In genomic region chr11:116489771-116490231, GRCm38 (mm10) we compare ENCODE assay signal across 8 mouse cellular contexts. TPM values are rescaled to one million over a fixed set of nuclear protein-coding genes. Genes with fewer than 3 reads are reported as not detected.
DNase-seq lines count a peak whose midpoint lies in the region; ATAC-seq and TF ChIP-seq lines count a peak whose summit lies in the region.

No protein-coding gene starts in this region.

- 0 out of 2 replicates have a peak, but pooled peaks cover 4% of the 10 kb centered on the region for H3K27me3 ChIP-seq in forebrain, embryonic 12.5 days
- H3K27me3 ChIP-seq in liver, embryonic 13.5 days = no peaks in the 10 kb centered on the region
- no peaks in the 10 kb centered on the region for H3K27me3 ChIP-seq in stomach, postnatal 0 days (ENCODE audit: control insufficient read depth, insufficient read depth, low read length)

- peak overlapping the region; percentile 96 for H3K9ac ChIP-seq in forebrain, embryonic 12.5 days
- peak overlapping the region; percentile 93 for H3K9ac ChIP-seq in liver, embryonic 13.5 days
- peak overlapping the region; percentile 97 for H3K9ac ChIP-seq in stomach, postnatal 0 days (ENCODE audit: low read length)

- peak; percentile 67 for ATAC-seq in forebrain, embryonic 12.5 days (ENCODE audit: low FRiP score)
- ATAC-seq in liver, embryonic 13.5 days (ENCODE audit: low read depth) = peak; percentile 35
- ATAC-seq in stomach, postnatal 0 days (ENCODE audit: low FRiP score, low TSS enrichment) = peak; percentile 33

- no peak for DNase-seq in layer of hippocampus, adult 2 months (ENCODE audit: low spot score in 2 of 2)
- no peak for DNase-seq in layer of hippocampus, postnatal 36 days
- peak; percentile 2 for DNase-seq in T-cell, adult 2 months (ENCODE audit: low spot score)
- DNase-seq in liver, embryonic 13.5 days = peak; percentile 26
- no peak for DNase-seq in stomach, postnatal 0 days (ENCODE audit: low spot score)
- DNase-seq in layer of hippocampus, postnatal 14 days (ENCODE audit: low spot score in 2 of 2) = no peak
- no peak for DNase-seq in layer of hippocampus, postnatal 10 days (ENCODE audit: low spot score in 2 of 2)

- TF ChIP-seq EP300 in stomach, postnatal 0 days (optimal IDR thresholded peaks at IDR 0.05) = peak; percentile 5

- no peak for TF ChIP-seq CTCF in layer of hippocampus, adult 2 months (conservative IDR thresholded peaks at IDR 0.05)
- TF ChIP-seq CTCF in stomach, postnatal 0 days (IDR thresholded peaks at IDR 0.05; ENCODE audit: low read depth) = no peak

- H3K4me3 ChIP-seq in layer of hippocampus, adult 2 months = peak overlapping the region; percentile 94
- H3K4me3 ChIP-seq in forebrain, embryonic 12.5 days (replicated peaks) = peak overlapping the region; percentile 99
- H3K4me3 ChIP-seq in liver, embryonic 13.5 days (replicated peaks) = peak overlapping the region; percentile 95
- H3K4me3 ChIP-seq in stomach, postnatal 0 days (ENCODE audit: low read depth, low read length) = peak overlapping the region; percentile 98

- peak overlapping the region; percentile 75 for H3K4me2 ChIP-seq in forebrain, embryonic 12.5 days
- H3K4me2 ChIP-seq in liver, embryonic 13.5 days = peak overlapping the region; percentile 97
- peak overlapping the region; percentile 78 for H3K4me2 ChIP-seq in stomach, postnatal 0 days (replicated peaks; ENCODE audit: low read depth)

- peak overlapping the region; percentile 98 for H3K27ac ChIP-seq in layer of hippocampus, adult 2 months
- H3K27ac ChIP-seq in forebrain, embryonic 12.5 days = peak overlapping the region; percentile 95
- H3K27ac ChIP-seq in liver, embryonic 13.5 days = peak overlapping the region; percentile 78
- H3K27ac ChIP-seq in stomach, postnatal 0 days (replicated peaks) = peak overlapping the region; percentile 94

- H3K4me1 ChIP-seq in forebrain, embryonic 12.5 days = peaks cover 15% of the 10 kb centered on the region
- H3K4me1 ChIP-seq in liver, embryonic 13.5 days (replicated peaks) = peaks cover 35% of the 10 kb centered on the region
- peaks cover 3% of the 10 kb centered on the region; the same call in 1 of the 2 replicates for H3K4me1 ChIP-seq in stomach, postnatal 0 days (replicated peaks; ENCODE audit: control insufficient read depth, insufficient read depth)

- peaks cover 31% of the 10 kb centered on the region for H3K36me3 ChIP-seq in forebrain, embryonic 12.5 days (replicated peaks)
- peaks cover 34% of the 10 kb centered on the region for H3K36me3 ChIP-seq in liver, embryonic 13.5 days
- peaks cover 8% of the 10 kb centered on the region for H3K36me3 ChIP-seq in stomach, postnatal 0 days (ENCODE audit: control insufficient read depth, insufficient read depth, low read length)

- 0% methylated on average over 39 of the region's 39 CpGs for WGBS in forebrain, embryonic 12.5 days
- WGBS in liver, embryonic 13.5 days (ENCODE audit: insufficient replicate concordance) = under 1% methylated on average over 39 of the region's 39 CpGs
- WGBS in stomach, postnatal 0 days = under 1% methylated on average over 39 of the region's 39 CpGs

- no peaks in the 10 kb centered on the region for H3K9me3 ChIP-seq in forebrain, embryonic 12.5 days
- H3K9me3 ChIP-seq in liver, embryonic 13.5 days (replicated peaks) = no peaks in the 10 kb centered on the region
- no peaks in the 10 kb centered on the region for H3K9me3 ChIP-seq in stomach, postnatal 0 days (ENCODE audit: control insufficient read depth, low read length)

RNA-seq across cellular contexts. Expression of gene Prpsap1, which starts 4.2 kb away (rescaled TPM):
- 10 to 100 TPM; 84.2 to 98.5 TPM for total RNA-seq in layer of hippocampus, adult 2 months (2021)
- total RNA-seq in layer of hippocampus, postnatal 36 days (2021) = 10 to 100 TPM; 93.0 to 93.3 TPM
- polyA plus RNA-seq in forebrain, embryonic 12.5 days (2016; fragmentation: Nextera tagmentation; extraction: Ambion mirVana) = 174 and 176 TPM in 2 replicates
- 59.3 and 62.7 TPM in 2 replicates for polyA plus RNA-seq in liver, embryonic 13.5 days (2015; fragmentation: Nextera tagmentation; extraction: Ambion mirVana)
- polyA plus RNA-seq in stomach, postnatal 0 days (2015; fragmentation: Nextera tagmentation; extraction: Ambion mirVana) = 94.0 and 97.1 TPM in 2 replicates
- total RNA-seq in layer of hippocampus, postnatal 14 days (2021) = 10 to 100 TPM; 86.1 to 90.6 TPM
- total RNA-seq in layer of hippocampus, postnatal 10 days (2021) = 10 to 100 TPM; 89.8 to 90.7 TPM

RNA-seq across cellular contexts. Expression of gene Qrich2, which starts 23.8 kb away (rescaled TPM):
- total RNA-seq in layer of hippocampus, adult 2 months (2021) = under 1 TPM in 1 of 2 experiments, not detected in 1; 0.17 TPM
- total RNA-seq in layer of hippocampus, postnatal 36 days (2021) = not detected
- polyA plus RNA-seq in forebrain, embryonic 12.5 days (2016; fragmentation: Nextera tagmentation; extraction: Ambion mirVana) = not detected in 2 replicates
- not detected in 2 replicates for polyA plus RNA-seq in liver, embryonic 13.5 days (2015; fragmentation: Nextera tagmentation; extraction: Ambion mirVana)
- 0.08 and 0.16 TPM in 2 replicates for polyA plus RNA-seq in stomach, postnatal 0 days (2015; fragmentation: Nextera tagmentation; extraction: Ambion mirVana)
- under 1 TPM in 1 of 2 experiments, not detected in 1; 0.07 TPM for total RNA-seq in layer of hippocampus, postnatal 14 days (2021)
- total RNA-seq in layer of hippocampus, postnatal 10 days (2021) = under 1 TPM in 1 of 2 experiments, not detected in 1; 0.18 TPM

RNA-seq across cellular contexts. Expression of gene Sphk1, which starts 40.9 kb away (rescaled TPM):
- 1 to 10 TPM; 1.6 to 1.9 TPM for total RNA-seq in layer of hippocampus, adult 2 months (2021)
- total RNA-seq in layer of hippocampus, postnatal 36 days (2021) = 1 to 10 TPM; 1.3 to 2.4 TPM
- polyA plus RNA-seq in forebrain, embryonic 12.5 days (2016; fragmentation: Nextera tagmentation; extraction: Ambion mirVana) = 2.0 and 3.3 TPM in 2 replicates
- polyA plus RNA-seq in liver, embryonic 13.5 days (2015; fragmentation: Nextera tagmentation; extraction: Ambion mirVana) = 28.5 and 32.7 TPM in 2 replicates
- polyA plus RNA-seq in stomach, postnatal 0 days (2015; fragmentation: Nextera tagmentation; extraction: Ambion mirVana) = 7.9 and 10.0 TPM in 2 replicates
- 1 to 10 TPM; 2.2 TPM for total RNA-seq in layer of hippocampus, postnatal 14 days (2021)
- total RNA-seq in layer of hippocampus, postnatal 10 days (2021) = 1 to 10 TPM; 1.7 to 2.1 TPM

RNA-seq across cellular contexts. Expression of gene Ubald2, which starts 55.9 kb away (rescaled TPM):
- 10 to 100 TPM; 32.5 to 41.9 TPM for total RNA-seq in layer of hippocampus, adult 2 months (2021)
- 10 to 100 TPM; 37.4 to 38.0 TPM for total RNA-seq in layer of hippocampus, postnatal 36 days (2021)
- polyA plus RNA-seq in forebrain, embryonic 12.5 days (2016; fragmentation: Nextera tagmentation; extraction: Ambion mirVana) = 50.9 and 59.6 TPM in 2 replicates
- polyA plus RNA-seq in liver, embryonic 13.5 days (2015; fragmentation: Nextera tagmentation; extraction: Ambion mirVana) = 28.2 and 33.0 TPM in 2 replicates
- 35.4 and 35.7 TPM in 2 replicates for polyA plus RNA-seq in stomach, postnatal 0 days (2015; fragmentation: Nextera tagmentation; extraction: Ambion mirVana)
- total RNA-seq in layer of hippocampus, postnatal 14 days (2021) = 10 to 100 TPM; 38.7 to 41.4 TPM
- 10 to 100 TPM; 35.7 to 46.1 TPM for total RNA-seq in layer of hippocampus, postnatal 10 days (2021)

Comparison
In these comparisons a context has a peak if more than half of its experiments do, and no peak if none do; other contexts are left out.
1. DNase-seq: peak in T-cell, adult 2 months (single experiment) and liver, embryonic 13.5 days (single experiment); none in layer of hippocampus, adult 2 months (0 of 2), layer of hippocampus, postnatal 36 days (0 of 2), stomach, postnatal 0 days (single experiment), layer of hippocampus, postnatal 14 days (0 of 2) and layer of hippocampus, postnatal 10 days (0 of 2).
2. Peak in every context shown above with its lines, with median percentiles within 50 percentile points of each other: H3K27ac ChIP-seq, H3K4me3 ChIP-seq, ATAC-seq, H3K4me2 ChIP-seq and H3K9ac ChIP-seq.